Mouse (Mus musculus) limb, embryonic 14.5 days (tissue): ENCODE measurements around the gene Heatr5a. TPM values are rescaled to one million over a fixed set of nuclear protein-coding genes. Genes with fewer than 3 reads are reported as not detected.

ENCODE experiments used
- ATAC-seq: fragments of 200-750 bp; cut with Nextera tagmentation; 2 replicates; pipeline ENCODE4 v1.8.0; 2017; ENCODE audit warnings: low read depth, moderate number of reproducible peaks, moderate TSS enrichment; ENCODE audit not compliant: low FRiP score
- DNase-seq: peaks from one replicate; pipeline ENCODE4 v3.0.0-alpha.2; 2015; ENCODE audit warnings: low spot score
- H3K27ac ChIP-seq: fragments of 300-500 bp; sonication (generic); replicated peaks from 2 replicates; pipeline ENCODE4 v1.5.1; 2014; ENCODE audit warnings: low read depth, mild to moderate bottlenecking, low read length, moderate library complexity, mixed read lengths
- H3K27me3 ChIP-seq: fragments of 300-500 bp; sonication (generic); 2 replicates; pipeline ENCODE4 v1.6.1; 2014; ENCODE audit warnings: low read length, mixed read lengths; ENCODE audit not compliant: control insufficient read depth, insufficient read depth
- H3K36me3 ChIP-seq: fragments of 300-500 bp; sonication (generic); 2 replicates; pipeline ENCODE4 v1.6.1; 2014; ENCODE audit warnings: mild to moderate bottlenecking, low read length, moderate library complexity, mixed read lengths; ENCODE audit not compliant: control insufficient read depth, insufficient read depth
- H3K4me1 ChIP-seq: fragments of 300-500 bp; sonication (generic); 2 replicates; pipeline ENCODE4 v1.6.1; 2014; ENCODE audit warnings: antibody characterized with exemption, low read length, mixed read lengths; ENCODE audit not compliant: control insufficient read depth, insufficient read depth
- H3K4me2 ChIP-seq: fragments of 300-500 bp; sonication (generic); replicated peaks from 2 replicates; pipeline ENCODE4 v1.6.1; 2014; ENCODE audit warnings: low read depth, mild to moderate bottlenecking, low read length, moderate library complexity; ENCODE audit not compliant: severe bottlenecking
- H3K4me3 ChIP-seq: fragments of 300-500 bp; sonication (generic); replicated peaks from 2 replicates; pipeline ENCODE4 v1.5.1; 2014; ENCODE audit warnings: low read length
- H3K9ac ChIP-seq: fragments of 300-500 bp; sonication (generic); 2 replicates; pipeline ENCODE4 v1.6.1; 2014; ENCODE audit warnings: mild to moderate bottlenecking, low read depth, low read length, moderate library complexity; ENCODE audit not compliant: severe bottlenecking
- H3K9me3 ChIP-seq: fragments of 300-500 bp; sonication (generic); 2 replicates; pipeline ENCODE4 v1.6.1; 2016; ENCODE audit warnings: low read length; ENCODE audit not compliant: control insufficient read depth
- POLR2A ChIP-seq: fragments of 200-500 bp; IDR thresholded peaks from 2 replicates; pipeline ENCODE4 v1.8.0; 2012; ENCODE audit warnings: inconsistent platforms, mild to moderate bottlenecking, moderate library complexity, borderline replicate concordance; ENCODE audit not compliant: insufficient read depth, insufficient read length; ENCODE audit errors: extremely low read depth
- WGBS: fragments of 180-500 bp; shearing (Covaris S2); extraction: QIAGEN DNeasy Blood & Tissue Kit; methylation state at CpG from one replicate; pipeline ENCODE4 v1.1.7; 2014; 5-methylcytosine and 5-hydroxymethylcytosine counted together
- polyA plus RNA-seq, 2 experiments: library from polyadenylated mRNA; depleted of rRNA in 1 of 2; stranded (reverse) in 1 of 2; unstranded in 1 of 2; fragments of >200 nt; fragmentation: Nextera tagmentation in 1 of 2; extraction: Ambion mirVana in 1 of 2; gene quantifications; 2 replicates each; pipeline versions ENCODE4 v1.2.1 to v1.2.3; 2012 to 2014

Gene Heatr5a
- polyA plus RNA-seq, 2 experiments, result 14.7 to 24.8 TPM

DNA sequence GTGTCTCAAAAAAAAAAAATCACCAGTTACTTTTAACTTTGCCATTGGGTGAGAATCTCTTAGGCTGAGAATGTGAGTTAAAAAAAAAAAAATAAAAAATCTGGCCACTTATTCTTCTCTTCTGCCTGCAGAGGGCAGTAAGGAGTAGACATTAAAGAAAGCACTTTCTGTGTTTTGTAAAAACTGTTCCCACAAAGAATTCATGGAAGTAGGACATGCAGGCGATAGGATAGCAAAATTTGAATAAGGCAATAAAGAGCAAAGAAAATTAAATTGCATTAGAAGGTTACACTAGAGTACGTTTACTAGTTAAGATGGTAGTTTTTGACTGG lies 39.5 kb upstream of the Heatr5a start:
- TF ChIP-seq POLR2A, result no peak
- H3K36me3 ChIP-seq, result no peaks in the 10 kb centered on the region
- no peaks in the 10 kb centered on the region for H3K9me3 ChIP-seq
- ATAC-seq, result no peak
- 63% methylated on average over 2 of the region's 2 CpGs for WGBS
- H3K27ac ChIP-seq, result no peak overlapping the region
- no peak overlapping the region for H3K9ac ChIP-seq
- H3K4me3 ChIP-seq, result no peak overlapping the region
- no peaks in the 10 kb centered on the region for H3K27me3 ChIP-seq
- peak; percentile 35 for DNase-seq
- H3K4me2 ChIP-seq, result no peak overlapping the region
- H3K4me1 ChIP-seq, result peaks cover 6% of the 10 kb centered on the region

DNA sequence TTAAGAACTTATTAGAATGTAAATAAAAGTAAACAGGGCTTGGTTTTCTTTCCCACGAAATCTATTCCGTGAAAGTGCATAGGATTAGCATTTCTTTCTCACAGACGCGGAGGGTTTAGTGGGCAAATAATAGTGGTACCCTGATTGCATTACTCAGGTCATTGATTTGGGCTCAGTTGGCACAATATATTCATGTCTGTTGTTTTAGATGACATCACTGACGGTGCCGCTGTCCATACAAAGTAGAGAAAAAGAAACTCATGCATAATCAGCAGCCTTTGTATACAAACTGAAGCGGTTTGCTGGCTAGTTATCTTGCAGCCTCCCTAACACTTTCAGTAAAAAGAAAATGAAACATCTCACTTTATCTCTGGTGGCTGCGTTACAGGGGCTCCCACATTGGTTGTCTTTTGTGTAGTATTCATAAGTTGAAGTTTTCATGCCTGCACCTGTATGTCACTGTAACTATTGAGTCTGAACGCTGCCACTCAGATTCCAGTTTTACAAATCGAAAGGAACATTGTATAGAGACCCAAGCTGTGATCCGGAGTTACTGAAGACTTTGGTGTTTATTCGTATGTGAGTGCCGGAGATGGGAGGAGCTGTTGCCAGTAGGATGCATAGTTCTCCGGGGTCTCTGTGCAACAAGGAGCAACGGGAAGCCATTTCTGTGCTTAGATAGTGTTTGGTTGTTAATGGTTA lies 39.0 kb upstream of the Heatr5a start:
- Histone ChIP-seq H3K27ac (no peak overlapping the region), H3K36me3 (no peaks in the 10 kb centered on the region), H3K27me3 (no peaks in the 10 kb centered on the region), H3K4me2 (no peak overlapping the region), H3K9me3 (no peaks in the 10 kb centered on the region), H3K9ac (no peak overlapping the region), H3K4me1 (peaks cover 8% of the 10 kb centered on the region), H3K4me3 (no peak overlapping the region)
- ATAC-seq (no peak), DNase-seq (no peak)
- WGBS, result 72% methylated on average over 15 of the region's 15 CpGs
- no peak for TF ChIP-seq POLR2A

DNA sequence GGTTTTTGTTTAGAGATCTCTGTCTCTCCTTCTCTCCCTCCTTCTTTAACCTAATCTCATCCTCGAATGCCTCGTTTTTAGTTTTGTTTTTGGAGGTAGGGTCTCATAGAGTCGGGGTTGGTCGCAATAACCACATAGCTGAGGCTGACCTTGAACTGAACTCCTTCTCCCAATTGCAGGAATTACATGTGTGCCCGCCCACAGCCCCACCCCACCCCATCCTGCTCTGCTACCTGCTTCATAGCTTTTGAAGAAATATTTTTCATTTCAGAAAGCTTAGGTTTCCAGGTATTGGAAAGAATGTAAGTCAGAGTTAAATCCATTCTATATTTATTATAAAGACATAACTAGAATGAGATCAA lies 35.5 kb upstream of the Heatr5a start:
- peaks cover 8% of the 10 kb centered on the region for H3K4me1 ChIP-seq
- peak overlapping the region; percentile 69 for H3K4me2 ChIP-seq
- no peaks in the 10 kb centered on the region for H3K9me3 ChIP-seq
- ATAC-seq (peak; percentile 58), DNase-seq (no peak)
- no peaks in the 10 kb centered on the region for H3K36me3 ChIP-seq
- H3K4me3 ChIP-seq, result peak overlapping the region; percentile 71
- H3K9ac ChIP-seq, result peak overlapping the region; percentile 81; the same call in 1 of the 2 replicates
- TF ChIP-seq POLR2A, result no peak
- no peak overlapping the region for H3K27ac ChIP-seq
- H3K27me3 ChIP-seq, result no peaks in the 10 kb centered on the region
- 46% methylated on average over 5 of the region's 5 CpGs for WGBS

DNA sequence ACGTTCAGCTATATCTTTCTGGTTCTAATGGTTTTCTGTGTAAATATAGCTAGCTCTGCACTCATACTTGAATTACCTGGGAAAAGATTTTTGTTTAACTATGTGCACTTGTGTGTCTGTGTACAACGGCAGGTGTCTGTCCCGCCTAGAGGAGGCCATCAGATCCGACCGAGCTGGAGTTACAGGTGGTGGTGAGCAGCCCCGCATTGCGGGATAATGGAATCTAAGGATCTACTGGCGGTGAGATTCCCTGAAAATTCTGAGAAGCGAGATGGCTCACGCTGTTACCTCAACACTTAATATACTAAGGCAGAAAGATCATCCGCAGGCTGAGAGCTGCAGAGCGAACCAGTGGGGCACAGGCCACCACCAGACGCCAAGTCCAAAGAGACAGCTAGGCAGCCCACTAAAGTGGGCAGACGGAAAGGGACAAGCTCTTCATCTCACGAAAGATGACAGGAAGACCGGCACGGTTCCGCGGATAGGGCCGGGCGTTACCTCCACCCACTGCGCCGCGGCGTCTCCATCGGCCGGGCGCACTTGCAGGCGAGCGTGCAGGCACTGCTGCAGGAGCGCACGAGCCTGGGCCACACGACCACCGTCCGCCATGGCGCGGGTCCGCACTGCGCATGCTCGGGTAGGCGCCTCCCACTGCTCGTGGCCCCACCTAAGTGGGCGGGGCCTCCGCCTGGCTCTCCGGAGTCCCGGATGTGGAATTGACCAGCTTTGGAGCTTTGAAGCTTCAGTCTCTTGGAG lies 34.9 kb upstream of the Heatr5a start, which contains the start of gene Dtd2:
Dtd2 (minus strand) TSS at position 625 of the 756 bp plus-strand sequence.
- peak within 1 kb of the TSS; percentile 61; the same call in 1 of the 2 replicates for H3K27ac ChIP-seq

DNA sequence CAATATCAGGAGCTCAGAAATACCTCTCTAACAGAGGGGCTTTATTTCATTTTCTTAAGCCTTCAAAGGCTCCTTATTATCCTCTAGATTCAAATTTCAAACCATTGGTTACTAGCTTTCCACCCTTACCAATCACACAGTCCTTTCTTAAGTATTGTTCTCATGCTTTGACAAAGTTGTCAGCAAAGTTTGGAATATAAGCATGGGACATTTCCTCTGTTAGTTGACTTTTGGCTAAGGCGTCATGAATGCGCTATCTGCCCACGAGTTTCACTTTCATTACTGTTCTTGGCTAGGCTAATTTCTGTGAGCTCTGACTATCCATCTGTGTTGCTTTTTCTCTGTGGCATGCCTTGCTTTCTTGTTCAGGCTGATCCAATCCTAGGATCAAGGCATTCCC lies 31.6 kb upstream of the Heatr5a start:
- Histone ChIP-seq H3K9me3 (no peaks in the 10 kb centered on the region), H3K9ac (no peak overlapping the region), H3K27ac (no peak overlapping the region), H3K4me1 (peaks cover 8% of the 10 kb centered on the region), H3K4me3 (no peak overlapping the region), H3K27me3 (no peaks in the 10 kb centered on the region), H3K36me3 (peaks cover 15% of the 10 kb centered on the region), H3K4me2 (no peak overlapping the region)
- ATAC-seq, result no peak
- no peak for TF ChIP-seq POLR2A
- WGBS, result 94% methylated on average over 3 of the region's 3 CpGs
- no peak for DNase-seq

More for the DNA sequence above, 34.9 kb upstream of the Heatr5a start, which contains the start of gene Dtd2:
- no peaks in the 10 kb centered on the region for H3K27me3 ChIP-seq
- H3K9ac ChIP-seq, result peak within 1 kb of the TSS; percentile 81
- peak; percentile 96 for ATAC-seq
- H3K4me1 ChIP-seq, result peaks cover 8% of the 10 kb centered on the region
- H3K4me2 ChIP-seq, result peak within 1 kb of the TSS; percentile 69
- peak within 1 kb of the TSS; percentile 71 for H3K4me3 ChIP-seq
- WGBS, result 2% methylated on average over 46 of the region's 46 CpGs
- H3K9me3 ChIP-seq, result no peaks in the 10 kb centered on the region
- H3K36me3 ChIP-seq, result no peaks in the 10 kb centered on the region
- DNase-seq, result peak; percentile 90
- TF ChIP-seq POLR2A, result peak; percentile 96
